Mouse (Mus musculus): Measurements from ENCODE around the gene Ttc26.

The Ttc26 gene

GRCm38 (mm10) chr6:38458075-38458474 is 76.8 kb downstream of the Ttc26 start:
- no peak for DNase-seq (ENCODE audit: low spot score)

GRCm38 (mm10) chr6:38469591-38469990 is 88.3 kb downstream of the Ttc26 start:
- no peak for DNase-seq (ENCODE audit: low spot score)
